ENCODE assay signal across 23 mouse cellular contexts in genomic region chr1:175637677-175638076, GRCm38 (mm10). TPM values are rescaled to one million over a fixed set of nuclear protein-coding genes. Genes with fewer than 3 reads are reported as not detected.
DNase-seq lines count a peak whose midpoint lies in the region; ATAC-seq lines count a peak whose summit lies in the region.
"Had no signal": no experiment of that assay in that cellular context is flagged by ENCODE, and none has a peak within 500 bp of the region (broad histone marks: within the 10 kb centered on the region; RNA-seq: fewer than 3 reads in every experiment).

No protein-coding gene starts in this region.

- no peak overlapping the region for H3K9ac ChIP-seq in embryonic facial prominence, embryonic 11.5 days (replicated peaks; ENCODE audit: low read length)
- no peak overlapping the region for H3K9ac ChIP-seq in kidney, embryonic 16.5 days (replicated peaks; ENCODE audit: low read length)
- H3K9ac ChIP-seq: embryonic facial prominence, embryonic 13.5 days; forebrain, embryonic 15.5 days; hindbrain, embryonic 12.5 days; lung, embryonic 15.5 days had no signal

- no peak overlapping the region for H3K4me3 ChIP-seq in embryonic facial prominence, embryonic 11.5 days (ENCODE audit: low read depth, low read length)
- no peak overlapping the region for H3K4me3 ChIP-seq in embryonic facial prominence, embryonic 10.5 days
- H3K4me3 ChIP-seq in kidney, embryonic 16.5 days (ENCODE audit: low read length), result no peak overlapping the region
- H3K4me3 ChIP-seq: embryonic facial prominence, embryonic 13.5 days; forebrain, embryonic 15.5 days; hindbrain, embryonic 12.5 days; lung, embryonic 15.5 days; megakaryocyte, embryonic 14.5 days had no signal

- H3K27me3 ChIP-seq in embryonic facial prominence, embryonic 11.5 days (ENCODE audit: control insufficient read depth, insufficient read depth, low read length), result no peaks in the 10 kb centered on the region
- no peaks in the 10 kb centered on the region for H3K27me3 ChIP-seq in embryonic facial prominence, embryonic 10.5 days (replicated peaks; ENCODE audit: low read depth, poor library complexity, severe bottlenecking)
- H3K27me3 ChIP-seq in kidney, embryonic 16.5 days (ENCODE audit: insufficient read depth, low read length), result no peaks in the 10 kb centered on the region
- H3K27me3 ChIP-seq: embryonic facial prominence, embryonic 13.5 days; forebrain, embryonic 15.5 days; hindbrain, embryonic 12.5 days; lung, embryonic 15.5 days; megakaryocyte, embryonic 14.5 days had no signal

- no peaks in the 10 kb centered on the region for H3K36me3 ChIP-seq in embryonic facial prominence, embryonic 11.5 days (replicated peaks; ENCODE audit: control insufficient read depth, insufficient read depth, low read depth, low read length)
- no peaks in the 10 kb centered on the region for H3K36me3 ChIP-seq in embryonic facial prominence, embryonic 10.5 days (replicated peaks)
- no peaks in the 10 kb centered on the region for H3K36me3 ChIP-seq in kidney, embryonic 16.5 days (ENCODE audit: insufficient read depth, low read length)
- H3K36me3 ChIP-seq: embryonic facial prominence, embryonic 13.5 days; forebrain, embryonic 15.5 days; hindbrain, embryonic 12.5 days; lung, embryonic 15.5 days had no signal

- H3K4me2 ChIP-seq in embryonic facial prominence, embryonic 11.5 days (ENCODE audit: low read depth, low read length), result no peak overlapping the region
- H3K4me2 ChIP-seq in kidney, embryonic 16.5 days (replicated peaks; ENCODE audit: low read depth, low read length), result no peak overlapping the region
- H3K4me2 ChIP-seq: embryonic facial prominence, embryonic 13.5 days; forebrain, embryonic 15.5 days; heart, embryonic 11.5 days; hindbrain, embryonic 12.5 days; liver, embryonic 11.5 days; lung, embryonic 15.5 days had no signal

- DNase-seq in embryonic facial prominence, embryonic 11.5 days (ENCODE audit: low spot score), result peak; percentile 8
- no peak for DNase-seq in embryonic facial prominence, embryonic 10.5 days (ENCODE audit: low spot score)
- DNase-seq in thymus, postnatal 0 days (ENCODE audit: low spot score), result peak; percentile 34
- no peak for DNase-seq in thymus, postnatal 10 days (ENCODE audit: low spot score in 2 of 2)
- DNase-seq in left cerebral cortex, adult 11 months (ENCODE audit: low spot score), result no peak
- DNase-seq: adrenal gland, postnatal 36 days; cerebellum, adult 8-10 months; gastrocnemius, postnatal 36 days; heart, postnatal 10 days; kidney, adult 8-10 months; kidney, postnatal 36 days; retina, postnatal 1 day had no signal

- no peak for ATAC-seq in embryonic facial prominence, embryonic 11.5 days (replicated peaks; ENCODE audit: insufficient number of reproducible peaks, low FRiP score, low TSS enrichment, low read depth)
- ATAC-seq in granulocyte monocyte progenitor cell, adult 5-6 weeks (replicated peaks; ENCODE audit: poor library complexity, severe bottlenecking), result peak; percentile 54
- ATAC-seq in megakaryocyte-erythroid progenitor cell, adult 5-6 weeks (replicated peaks; ENCODE audit: low FRiP score, low TSS enrichment, poor library complexity, severe bottlenecking), result no peak
- ATAC-seq in kidney, embryonic 16.5 days (ENCODE audit: low FRiP score, low TSS enrichment), result no peak
- ATAC-seq: forebrain, embryonic 15.5 days; midbrain, embryonic 16.5 days had no signal

- H3K4me1 ChIP-seq in embryonic facial prominence, embryonic 11.5 days (ENCODE audit: control insufficient read depth, insufficient read depth, low read length), result no peaks in the 10 kb centered on the region
- no peaks in the 10 kb centered on the region for H3K4me1 ChIP-seq in embryonic facial prominence, embryonic 10.5 days
- H3K4me1 ChIP-seq in kidney, embryonic 16.5 days (ENCODE audit: insufficient read depth, low read length), result no peaks in the 10 kb centered on the region
- H3K4me1 ChIP-seq: embryonic facial prominence, embryonic 13.5 days; forebrain, embryonic 15.5 days; hindbrain, embryonic 12.5 days; lung, embryonic 15.5 days had no signal

- WGBS in embryonic facial prominence, embryonic 11.5 days, result 75% methylated on average over 7 of the region's 7 CpGs
- WGBS in embryonic facial prominence, embryonic 10.5 days, result 87% methylated on average over 7 of the region's 7 CpGs
- WGBS in kidney, embryonic 16.5 days, result 77% methylated on average over 7 of the region's 7 CpGs

- no peaks in the 10 kb centered on the region for H3K9me3 ChIP-seq in embryonic facial prominence, embryonic 11.5 days (replicated peaks; ENCODE audit: control insufficient read depth, low read length)
- no peaks in the 10 kb centered on the region for H3K9me3 ChIP-seq in embryonic facial prominence, embryonic 10.5 days
- no peaks in the 10 kb centered on the region for H3K9me3 ChIP-seq in kidney, embryonic 16.5 days (ENCODE audit: low read length)
- H3K9me3 ChIP-seq: embryonic facial prominence, embryonic 13.5 days; forebrain, embryonic 15.5 days; hindbrain, embryonic 12.5 days; lung, embryonic 15.5 days; megakaryocyte, embryonic 14.5 days had no signal

- no peak overlapping the region for H3K27ac ChIP-seq in embryonic facial prominence, embryonic 11.5 days (replicated peaks; ENCODE audit: low read depth, low read length)
- no peak overlapping the region for H3K27ac ChIP-seq in embryonic facial prominence, embryonic 10.5 days (replicated peaks)
- H3K27ac ChIP-seq in kidney, embryonic 16.5 days (ENCODE audit: low read length), result no peak overlapping the region
- H3K27ac ChIP-seq: embryonic facial prominence, embryonic 13.5 days; forebrain, embryonic 15.5 days; hindbrain, embryonic 12.5 days; lung, embryonic 15.5 days had no signal

RNA-seq across cellular contexts. Expression of gene Fh1, which starts 12.2 kb away (rescaled TPM):
- 106 and 113 TPM in 2 replicates for polyA plus RNA-seq in embryonic facial prominence, embryonic 11.5 days (2014; fragmentation: Nextera tagmentation; extraction: Ambion mirVana)
- 122 and 124 TPM in 2 replicates for polyA plus RNA-seq in embryonic facial prominence, embryonic 10.5 days (2016; fragmentation: Nextera tagmentation; extraction: Ambion mirVana)
- 89.6 and 95.5 TPM in 2 replicates for polyA plus RNA-seq in thymus, postnatal 0 days (2015; fragmentation: Nextera tagmentation; extraction: Ambion mirVana)
- total RNA-seq in granulocyte monocyte progenitor cell, adult 5-6 weeks (2014; fragmentation: Nextera tagmentation), result 89.5 and 119 TPM in 2 replicates
- total RNA-seq in granulocyte monocyte progenitor cell, adult 5-6 weeks (2017), result 154 and 156 TPM in 2 replicates
- 99.2 and 129 TPM in 2 replicates for total RNA-seq in megakaryocyte-erythroid progenitor cell, adult 5-6 weeks (2014; fragmentation: Nextera tagmentation)
- total RNA-seq in megakaryocyte-erythroid progenitor cell, adult 5-6 weeks (2017), result 87.3 and 93.2 TPM in 2 replicates
- polyA plus RNA-seq in kidney, embryonic 16.5 days (2015; fragmentation: Nextera tagmentation; extraction: Ambion mirVana), result 142 and 160 TPM in 2 replicates

RNA-seq across cellular contexts. Expression of gene Kmo, which starts 17.5 kb away (rescaled TPM):
- polyA plus RNA-seq in embryonic facial prominence, embryonic 11.5 days (2014; fragmentation: Nextera tagmentation; extraction: Ambion mirVana), result 0.08 and 0.21 TPM in 2 replicates
- polyA plus RNA-seq in embryonic facial prominence, embryonic 10.5 days (2016; fragmentation: Nextera tagmentation; extraction: Ambion mirVana), result 0.04 TPM in 1 of 2 replicates, not detected in the other
- 2.5 and 3.1 TPM in 2 replicates for polyA plus RNA-seq in thymus, postnatal 0 days (2015; fragmentation: Nextera tagmentation; extraction: Ambion mirVana)
- total RNA-seq in granulocyte monocyte progenitor cell, adult 5-6 weeks (2014; fragmentation: Nextera tagmentation), result 3.9 and 9.0 TPM in 2 replicates
- total RNA-seq in granulocyte monocyte progenitor cell, adult 5-6 weeks (2017), result 2.5 and 7.7 TPM in 2 replicates
- 0.87 and 1.8 TPM in 2 replicates for total RNA-seq in megakaryocyte-erythroid progenitor cell, adult 5-6 weeks (2014; fragmentation: Nextera tagmentation)
- 0.27 and 0.38 TPM in 2 replicates for total RNA-seq in megakaryocyte-erythroid progenitor cell, adult 5-6 weeks (2017)
- 0.16 and 0.22 TPM in 2 replicates for polyA plus RNA-seq in kidney, embryonic 16.5 days (2015; fragmentation: Nextera tagmentation; extraction: Ambion mirVana)
- polyA plus RNA-seq: forebrain, embryonic 15.5 days; hindbrain, embryonic 12.5 days; midbrain, embryonic 16.5 days had no signal

RNA-seq across cellular contexts. Expression of gene Opn3, which starts 54.9 kb away (rescaled TPM):
- polyA plus RNA-seq in embryonic facial prominence, embryonic 11.5 days (2014; fragmentation: Nextera tagmentation; extraction: Ambion mirVana), result 9.5 and 11.3 TPM in 2 replicates
- 9.5 and 11.6 TPM in 2 replicates for polyA plus RNA-seq in embryonic facial prominence, embryonic 10.5 days (2016; fragmentation: Nextera tagmentation; extraction: Ambion mirVana)
- polyA plus RNA-seq in thymus, postnatal 0 days (2015; fragmentation: Nextera tagmentation; extraction: Ambion mirVana), result 3.1 and 3.2 TPM in 2 replicates
- 0.13 and 1.3 TPM in 2 replicates for total RNA-seq in granulocyte monocyte progenitor cell, adult 5-6 weeks (2014; fragmentation: Nextera tagmentation)
- 0.39 and 0.82 TPM in 2 replicates for total RNA-seq in granulocyte monocyte progenitor cell, adult 5-6 weeks (2017)
- 0.72 TPM in 1 of 2 replicates, not detected in the other for total RNA-seq in megakaryocyte-erythroid progenitor cell, adult 5-6 weeks (2014; fragmentation: Nextera tagmentation)
- 0.23 and 1.1 TPM in 2 replicates for total RNA-seq in megakaryocyte-erythroid progenitor cell, adult 5-6 weeks (2017)
- 9.3 and 9.4 TPM in 2 replicates for polyA plus RNA-seq in kidney, embryonic 16.5 days (2015; fragmentation: Nextera tagmentation; extraction: Ambion mirVana)

RNA-seq across cellular contexts. Expression of gene Chml, which starts 55.0 kb away (rescaled TPM):
- 5.1 and 5.4 TPM in 2 replicates for polyA plus RNA-seq in embryonic facial prominence, embryonic 11.5 days (2014; fragmentation: Nextera tagmentation; extraction: Ambion mirVana)
- polyA plus RNA-seq in embryonic facial prominence, embryonic 10.5 days (2016; fragmentation: Nextera tagmentation; extraction: Ambion mirVana), result 5.0 and 5.2 TPM in 2 replicates
- polyA plus RNA-seq in thymus, postnatal 0 days (2015; fragmentation: Nextera tagmentation; extraction: Ambion mirVana), result 1.7 and 1.8 TPM in 2 replicates
- total RNA-seq in granulocyte monocyte progenitor cell, adult 5-6 weeks (2014; fragmentation: Nextera tagmentation), result 8.9 and 13.5 TPM in 2 replicates
- 13.8 and 14.5 TPM in 2 replicates for total RNA-seq in granulocyte monocyte progenitor cell, adult 5-6 weeks (2017)
- total RNA-seq in megakaryocyte-erythroid progenitor cell, adult 5-6 weeks (2014; fragmentation: Nextera tagmentation), result 7.0 and 12.6 TPM in 2 replicates
- total RNA-seq in megakaryocyte-erythroid progenitor cell, adult 5-6 weeks (2017), result 12.5 and 15.8 TPM in 2 replicates
- polyA plus RNA-seq in kidney, embryonic 16.5 days (2015; fragmentation: Nextera tagmentation; extraction: Ambion mirVana), result 3.0 and 3.6 TPM in 2 replicates

Comparison
In these comparisons a context has a peak if more than half of its experiments do, and no peak if none do; other contexts are left out.
1. DNase-seq: peak in embryonic facial prominence, embryonic 11.5 days (single experiment) and thymus, postnatal 0 days (single experiment); none in embryonic facial prominence, embryonic 10.5 days (single experiment), thymus, postnatal 10 days (0 of 2) and left cerebral cortex, adult 11 months (single experiment).